Mouse (Mus musculus) ES-E14 (cell line): ENCODE measurements around the gene Zzef1.

Experiments used
- CHD2 ChIP-seq: IDR thresholded peaks from 2 replicates; pipeline ENCODE4 v1.6.1; 2014; ENCODE audit warnings: mild to moderate bottlenecking, low read depth, low read length, inconsistent platforms
- HCFC1 ChIP-seq: IDR thresholded peaks from 2 replicates; pipeline ENCODE4 v1.6.1; 2012; ENCODE audit warnings: low read length, inconsistent platforms, borderline replicate concordance; ENCODE audit not compliant: insufficient read depth
- MAFK ChIP-seq: IDR thresholded peaks from 2 replicates; pipeline ENCODE4 v1.6.1; 2014; ENCODE audit warnings: mild to moderate bottlenecking, low read depth, low read length, inconsistent platforms; ENCODE audit not compliant: insufficient read depth
- ZC3H11A ChIP-seq: IDR thresholded peaks from 2 replicates; pipeline ENCODE4 v1.6.1; 2012; ENCODE audit warnings: low read depth, mild to moderate bottlenecking, inconsistent platforms, low read length, borderline replicate concordance
- ZNF384 ChIP-seq: IDR thresholded peaks from 2 replicates; pipeline ENCODE4 v1.6.1; 2012; ENCODE audit warnings: low read depth, low read length, inconsistent platforms

DNA sequence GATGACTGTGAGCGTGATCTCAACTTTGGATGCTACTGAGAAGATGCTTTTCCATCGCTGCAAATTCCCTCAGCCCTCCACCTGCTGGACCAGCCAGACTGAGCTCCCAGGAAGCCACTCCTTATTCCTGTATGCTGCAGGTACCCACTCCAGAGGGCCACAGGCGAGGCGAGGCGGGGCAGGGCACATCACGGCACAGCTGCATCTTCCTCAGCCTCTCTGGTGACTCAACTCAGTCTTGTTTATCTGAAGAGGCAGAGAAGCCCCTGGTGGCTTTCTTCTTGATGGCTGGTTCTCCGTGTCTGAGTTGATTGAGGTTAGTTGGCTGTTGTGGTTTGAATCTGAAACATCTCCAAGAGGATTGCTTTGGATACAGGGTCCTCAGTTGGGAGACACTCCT, 152.2 kb downstream of the Zzef1 start:
- TF ChIP-seq HCFC1 (no peak), ZNF384 (no peak), CHD2 (no peak), MAFK (no peak), ZC3H11A (no peak)
